Mouse (Mus musculus) fat pad, adult 2 months (tissue): ENCODE measurements around the gene Arhgef10l.
A peak's percentile ranks its signal among the peaks of the same experiment; 100 is the strongest.

ENCODE experiments used
- DNase-seq: peaks from one replicate; pipeline ENCODE4 v3.0.0-alpha.2; 2011; ENCODE audit warnings: low read depth, low spot score; ENCODE audit errors: extremely low read depth

Gene Arhgef10l

GRCm38 (mm10) chr4:140636312-140636996, 29.4 kb downstream of the Arhgef10l start:
- DNase-seq, result no peak

- no peak for DNase-seq
These were observed 30.9 kb downstream of the Arhgef10l start for GRCm38 (mm10) chr4:140634861-140635388.

DNA sequence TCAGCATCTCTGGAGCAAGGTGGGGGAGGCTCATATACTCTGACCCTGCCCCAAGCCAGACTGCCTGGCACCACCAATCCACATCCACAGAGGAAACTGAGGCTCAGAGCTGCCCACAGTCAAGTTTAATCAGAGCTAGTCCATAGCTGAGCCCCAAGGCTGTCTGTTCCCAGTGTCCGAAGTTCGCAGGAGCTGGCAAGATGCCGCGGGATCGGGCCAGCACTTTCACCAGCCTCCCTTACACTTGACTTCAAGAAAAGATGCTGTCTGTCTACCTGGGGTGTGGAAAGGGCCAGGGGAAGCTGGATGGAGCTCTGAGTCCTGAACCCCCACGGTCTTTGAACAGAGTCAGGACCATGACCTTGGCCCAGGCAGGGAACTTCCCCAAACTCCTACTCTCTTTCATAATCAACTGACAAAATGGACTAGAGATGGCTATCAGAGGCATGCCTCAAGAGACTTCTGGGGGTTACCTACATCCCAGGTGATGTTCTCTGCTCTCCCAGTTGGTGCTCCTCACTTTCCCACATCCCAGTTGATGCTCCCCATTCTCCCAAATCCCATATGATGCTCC, 34.4 kb downstream of the Arhgef10l start:
- DNase-seq, result no peak

DNA sequence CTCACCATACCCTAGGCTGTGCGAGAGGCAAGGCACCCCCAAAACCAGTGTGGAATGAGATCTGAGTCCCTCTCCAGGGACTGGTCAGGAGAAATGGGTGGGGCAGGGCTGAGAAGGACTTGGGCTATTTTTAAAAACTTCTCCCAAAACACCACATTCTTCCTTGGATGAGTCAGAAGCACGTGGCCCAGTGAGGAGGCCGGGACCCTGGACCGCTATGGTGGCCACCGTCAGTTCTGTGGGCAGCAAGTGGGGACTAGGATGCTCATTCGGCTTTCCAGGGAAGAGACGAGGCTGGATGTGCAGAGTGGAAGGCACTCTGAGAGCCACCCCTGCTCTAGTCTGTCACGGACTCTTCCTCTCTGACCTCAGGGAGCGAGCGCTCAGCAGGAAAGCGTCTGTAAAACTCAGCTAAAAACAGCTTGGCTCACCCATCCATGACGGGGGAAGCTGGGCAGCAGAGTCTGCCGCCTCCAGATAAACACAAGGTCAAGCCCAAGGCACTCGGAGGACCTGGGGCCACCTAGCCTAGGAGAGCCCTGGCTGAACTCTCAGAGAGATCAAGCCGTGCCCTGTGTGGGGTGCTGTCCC, 35.1 kb downstream of the Arhgef10l start:
- DNase-seq, result no peak

DNA sequence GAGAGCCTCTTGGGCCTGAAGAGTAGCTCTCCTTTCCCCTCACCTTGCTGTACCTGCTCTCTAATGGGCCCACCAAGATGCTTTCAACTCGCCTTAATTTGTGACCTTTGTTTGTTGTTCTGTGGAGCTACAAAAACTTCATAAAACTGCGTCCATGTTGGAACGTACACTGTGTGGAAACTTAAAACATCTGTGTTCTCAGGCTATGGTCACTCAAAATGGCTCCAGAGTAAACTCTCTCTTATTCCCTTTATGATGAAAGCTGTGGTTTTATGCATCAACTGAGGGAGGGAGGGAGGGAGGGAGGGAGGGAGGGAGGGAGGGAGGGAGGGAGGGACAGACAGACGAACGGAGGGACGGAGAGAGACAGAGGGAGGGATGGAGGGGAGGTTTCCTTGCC, 35.7 kb downstream of the Arhgef10l start:
- DNase-seq, result no peak

- no peak for DNase-seq
These were observed 36.8 kb downstream of the Arhgef10l start for GRCm38 (mm10) chr4:140628971-140629370.

DNA sequence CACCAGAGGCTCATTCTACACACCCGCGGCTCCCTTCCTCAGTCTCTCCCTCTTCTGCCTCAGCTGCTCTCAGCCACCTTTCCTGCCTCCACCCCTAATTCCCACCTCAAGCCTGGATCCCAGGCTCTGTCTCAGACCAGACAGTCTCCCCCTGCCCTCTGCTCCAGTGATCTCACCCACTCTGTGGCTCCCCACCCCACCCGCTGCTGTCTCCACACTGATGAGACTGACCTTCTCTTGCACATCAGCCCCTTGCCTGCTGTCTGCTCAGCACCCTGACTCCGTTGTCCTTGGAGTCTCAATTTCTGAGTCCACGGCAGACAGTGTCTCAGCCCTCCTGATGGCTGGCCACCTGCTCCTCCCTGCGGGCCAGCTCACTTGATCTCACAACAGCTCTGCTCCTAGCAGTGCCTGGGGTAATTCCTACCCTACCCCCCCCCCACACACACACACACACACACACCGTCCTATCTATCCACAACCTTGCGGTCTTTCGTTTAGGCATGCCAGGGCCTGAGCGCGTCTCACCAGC, 37.3 kb downstream of the Arhgef10l start:
- no peak for DNase-seq

- no peak for DNase-seq
These were observed 39.9 kb downstream of the Arhgef10l start for GRCm38 (mm10) chr4:140625651-140626525.

GRCm38 (mm10) chr4:140624468-140625176, 41.2 kb downstream of the Arhgef10l start:
- DNase-seq, result no peak

GRCm38 (mm10) chr4:140624087-140624467, 41.7 kb downstream of the Arhgef10l start:
- DNase-seq, result no peak

DNA sequence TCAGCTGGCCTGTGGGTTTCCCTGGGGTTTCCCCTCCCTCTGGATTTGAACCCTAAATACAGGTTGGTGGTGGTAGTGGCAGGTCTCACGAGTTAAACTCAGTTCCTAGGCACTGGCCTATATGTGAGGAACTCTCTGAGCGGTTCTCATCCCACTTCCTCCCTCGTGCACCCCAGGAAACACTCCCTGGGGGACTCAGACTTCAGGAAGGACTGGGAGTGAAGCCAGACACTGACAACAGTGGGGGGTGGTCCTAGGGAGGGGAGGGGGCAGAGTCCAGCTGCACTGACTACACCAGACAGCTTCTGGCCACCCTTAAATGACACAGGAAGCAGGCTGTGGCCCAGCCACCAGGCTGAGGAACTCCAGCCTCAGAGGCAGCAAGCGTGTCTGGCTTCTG, 43.0 kb downstream of the Arhgef10l start:
- no peak for DNase-seq

DNA sequence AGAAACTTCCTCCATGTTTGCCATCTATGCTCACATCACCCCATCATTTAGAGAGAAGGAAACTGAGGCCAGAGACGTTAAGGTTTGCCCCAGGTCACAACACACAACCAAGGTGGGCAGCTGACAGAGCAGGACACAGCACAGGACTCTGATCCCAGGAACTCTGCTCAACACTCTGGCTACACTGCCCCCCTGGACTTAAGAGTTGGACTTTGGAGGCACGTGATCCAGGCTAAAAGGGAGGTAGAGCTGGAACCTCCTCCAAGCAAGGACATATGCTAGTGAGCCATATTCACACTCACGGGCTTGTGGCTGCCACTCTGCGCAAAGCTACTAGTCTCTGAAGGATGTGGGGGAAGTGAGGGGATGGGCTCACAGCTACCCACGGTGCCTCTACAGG, 45.3 kb downstream of the Arhgef10l start:
- no peak for DNase-seq

DNA sequence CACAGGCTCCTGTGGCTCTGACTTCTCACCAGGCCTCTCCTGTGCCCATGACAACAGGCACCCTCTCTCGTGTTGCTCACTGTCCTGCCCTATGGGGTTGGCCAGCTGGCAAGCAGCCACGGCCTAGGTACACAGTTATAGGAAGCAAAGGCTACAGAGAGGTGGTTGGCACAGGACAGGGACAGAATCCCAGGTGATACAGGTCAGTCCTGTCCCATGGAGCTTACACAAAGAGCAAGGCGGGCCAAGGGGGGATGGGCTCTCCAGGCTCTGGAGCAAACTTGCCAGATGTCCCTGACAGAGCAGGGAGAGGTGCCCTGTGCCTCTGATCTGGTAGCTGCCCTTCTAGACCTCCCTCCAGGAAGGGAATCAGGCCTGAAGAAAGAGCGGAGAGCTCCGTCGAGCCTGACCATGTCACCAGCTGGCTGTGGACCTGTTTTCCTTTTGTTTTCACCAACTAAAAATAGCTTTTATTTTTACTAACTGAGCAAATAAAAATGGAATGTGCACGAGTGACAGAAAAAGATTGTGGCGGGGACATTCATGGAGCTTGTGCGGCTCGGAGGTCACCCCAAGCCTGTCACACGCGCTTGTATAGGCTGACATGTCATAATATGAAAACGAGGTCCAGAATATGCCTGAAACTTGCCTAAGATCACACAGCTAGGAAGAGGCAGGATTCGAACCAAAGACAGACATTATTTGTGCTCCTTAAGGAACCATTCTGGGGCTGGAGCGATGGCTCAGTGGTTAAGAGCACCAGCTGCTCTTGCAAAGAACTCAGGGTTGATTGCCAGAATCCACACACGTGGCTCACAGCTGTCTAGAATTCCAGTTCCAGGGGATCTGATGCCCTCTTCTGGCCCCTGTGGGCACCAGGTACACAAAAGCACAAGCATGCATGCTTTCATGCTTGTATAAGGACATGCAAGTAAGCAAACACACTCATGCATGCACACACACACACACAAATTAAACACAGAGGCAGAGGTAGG, 48.1 kb downstream of the Arhgef10l start:
- peak; percentile 43 for DNase-seq

GRCm38 (mm10) chr4:140616894-140617293, 48.9 kb downstream of the Arhgef10l start:
- no peak for DNase-seq

DNA sequence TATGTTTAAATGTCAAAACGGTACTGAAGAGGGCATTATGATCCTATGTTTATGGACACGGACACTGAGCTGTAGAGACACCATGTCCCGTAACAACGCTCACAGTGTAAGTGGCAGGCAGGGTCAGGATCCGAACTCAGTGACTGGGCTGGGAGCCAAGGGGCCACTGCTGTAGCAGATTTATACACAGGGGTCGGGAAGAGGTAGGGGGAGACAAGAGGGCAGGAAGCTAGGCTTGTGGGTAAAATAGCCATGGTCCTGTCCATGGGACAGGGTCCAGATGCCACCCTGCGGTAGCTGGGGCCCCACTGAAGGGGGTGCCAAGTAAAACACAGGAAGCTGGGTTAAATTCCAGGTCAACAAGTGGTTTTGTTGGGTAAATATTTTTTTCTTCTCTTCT, 49.6 kb downstream of the Arhgef10l start:
- DNase-seq, result no peak

DNA sequence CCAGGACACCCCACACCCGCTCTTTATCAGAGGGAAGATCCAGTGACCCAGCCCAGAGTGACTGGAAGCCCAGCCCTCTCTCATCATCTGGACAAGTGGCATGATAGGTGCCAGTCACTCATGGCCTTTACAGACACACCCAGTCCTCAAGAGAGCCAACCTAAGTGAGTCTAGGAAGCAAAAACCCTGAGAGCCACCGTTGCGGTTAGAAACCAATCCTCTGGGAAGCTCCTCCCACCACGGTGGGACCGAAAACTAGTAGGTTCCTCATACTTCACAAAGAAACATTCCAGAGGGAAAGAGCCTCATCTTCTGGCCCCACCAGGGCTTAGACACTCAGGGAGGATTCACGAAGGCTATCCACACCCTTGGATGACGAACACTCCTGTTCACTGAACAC, 50.0 kb downstream of the Arhgef10l start:
- DNase-seq, result no peak

DNA sequence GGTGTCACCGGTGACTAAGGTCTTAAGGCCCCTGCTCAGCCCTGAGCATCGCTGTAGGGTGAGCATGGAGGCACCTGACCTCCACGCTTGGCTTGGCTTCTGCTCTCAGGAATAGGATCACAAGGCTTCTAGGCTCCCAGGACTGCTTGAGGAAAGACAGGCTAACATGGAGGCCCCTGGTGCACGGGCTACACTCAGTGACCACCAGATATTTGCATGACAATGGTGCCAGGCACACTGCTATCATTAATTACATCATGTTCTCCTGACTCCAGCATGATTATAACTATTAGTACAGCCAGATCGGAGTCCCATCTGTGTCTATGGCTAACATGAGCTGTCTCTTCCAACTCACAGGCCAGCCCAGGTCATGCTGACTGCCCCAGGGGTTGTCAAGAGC, 51.3 kb downstream of the Arhgef10l start:
- no peak for DNase-seq

GRCm38 (mm10) chr4:140614145-140614544, 51.7 kb downstream of the Arhgef10l start:
- no peak for DNase-seq
